Mouse (Mus musculus) MEL (cell line): ENCODE measurements at regions not wholly inside any gene's neighbourhood (a gene's known extent, or its start where the extent isn't known, plus 50 kb on each side); places are given as distances from the start of the nearest gene placed in this dataset.

Source experiments
- DNase-seq: peaks from one replicate; pipeline ENCODE4 v3.0.0; 2011; ENCODE audit warnings: low read depth, low spot score
- H3K27ac ChIP-seq: 2 replicates; pipeline ENCODE4 v1.5.1; 2012; ENCODE audit warnings: low read depth, mild to moderate bottlenecking, control low read depth, low read length, moderate library complexity; ENCODE audit not compliant: control insufficient read depth
- H3K27me3 ChIP-seq, 2 experiments: fragments of 150-350 bp in 1 of 2; sonication (generic) in 1 of 2; 2 replicates each; pipeline ENCODE4 v1.6.1; 2012; ENCODE audit warnings: low read length in 2 of 2, mild to moderate bottlenecking in 2 of 2, improper control_type of control experiment in 1 of 2, moderate library complexity in 1 of 2; ENCODE audit not compliant: insufficient read depth in 2 of 2, control insufficient read depth in 1 of 2
- H3K36me3 ChIP-seq, 2 experiments: 2 replicates each; pipeline ENCODE4 v1.6.1; 2012 to 2014; ENCODE audit warnings: low read length in 2 of 2, improper control_type of control experiment in 1 of 2, inconsistent platforms in 1 of 2, mild to moderate bottlenecking in 1 of 2; ENCODE audit not compliant: insufficient read depth in 2 of 2, control insufficient read depth in 1 of 2
- H3K4me1 ChIP-seq, 2 experiments: fragments of 150-350 bp in 1 of 2; sonication (generic) in 1 of 2; 2 replicates each; pipeline ENCODE4 v1.6.1; 2012; ENCODE audit warnings: low read length in 2 of 2, improper control_type of control experiment in 1 of 2, mild to moderate bottlenecking in 1 of 2; ENCODE audit not compliant: insufficient read depth in 2 of 2, control insufficient read depth in 1 of 2
- H3K4me3 ChIP-seq, 2 experiments: fragments of 150-350 bp in 1 of 2; sonication (generic) in 1 of 2; 2 replicates each; pipeline ENCODE4 v1.5.1; 2012; ENCODE audit warnings: low read depth in 2 of 2, low read length in 2 of 2, mild to moderate bottlenecking in 2 of 2, moderate library complexity in 2 of 2, control low read depth in 1 of 2, improper control_type of control experiment in 1 of 2; ENCODE audit not compliant: control insufficient read depth in 1 of 2, insufficient read depth in 1 of 2
- H3K79me2 ChIP-seq: 2 replicates; pipeline ENCODE4 v1.6.1; 2012; ENCODE audit warnings: mild to moderate bottlenecking, low read length, moderate library complexity; ENCODE audit not compliant: control insufficient read depth, poor library complexity, insufficient read depth
- H3K9ac ChIP-seq: 2 replicates; pipeline ENCODE4 v1.6.1; 2012; ENCODE audit warnings: low read depth, mild to moderate bottlenecking, control low read depth, low read length, moderate library complexity; ENCODE audit not compliant: control insufficient read depth, poor library complexity, severe bottlenecking
- H3K9me3 ChIP-seq: fragments of 150-350 bp; sonication (generic); replicated peaks from 2 replicates; pipeline ENCODE4 v1.6.1; 2012; ENCODE audit warnings: mild to moderate bottlenecking, low read length, improper control_type of control experiment, moderate library complexity; ENCODE audit not compliant: insufficient read depth
- BHLHE40 ChIP-seq: IDR thresholded peaks from 2 replicates; pipeline ENCODE4 v1.6.1; 2012; ENCODE audit warnings: low read depth, mild to moderate bottlenecking, inconsistent platforms, low read length, improper control_type of control experiment, borderline replicate concordance
- CHD2 ChIP-seq: IDR thresholded peaks from 2 replicates; pipeline ENCODE4 v1.6.1; 2011; ENCODE audit warnings: low read length, improper control_type of control experiment
- CTCF ChIP-seq, 3 experiments: IDR thresholded peaks in 2 of 3; conservative IDR thresholded peaks in 1 of 3; 2 replicates each; pipeline ENCODE4 v1.5.1; 2011 to 2012; ENCODE audit warnings: low read length in 3 of 3, low read depth in 2 of 3, mild to moderate bottlenecking in 2 of 3, improper control_type of control experiment in 1 of 3, inconsistent platforms in 1 of 3, mixed read lengths in 1 of 3, moderate library complexity in 1 of 3; ENCODE audit not compliant: control insufficient read depth in 1 of 3, insufficient read depth in 1 of 3, poor library complexity in 1 of 3, severe bottlenecking in 1 of 3
- EP300 ChIP-seq, 2 experiments: IDR thresholded peaks; 2 replicates each; pipeline ENCODE4 v1.6.1; 2011; ENCODE audit warnings: improper control_type of control experiment in 2 of 2, low read length in 2 of 2, low read depth in 1 of 2, mild to moderate bottlenecking in 1 of 2
- ETS1 ChIP-seq: IDR thresholded peaks from 2 replicates; pipeline ENCODE4 v1.6.1; 2012; ENCODE audit warnings: low read depth, mild to moderate bottlenecking, inconsistent platforms, low read length, improper control_type of control experiment, moderate library complexity
- GATA1 ChIP-seq: IDR thresholded peaks from 2 replicates; pipeline ENCODE4 v1.6.1; 2011; ENCODE audit warnings: low read depth, low read length, improper control_type of control experiment
- MEF2A ChIP-seq: IDR thresholded peaks from 2 replicates; pipeline ENCODE4 v1.6.1; 2014; ENCODE audit warnings: low read depth, mild to moderate bottlenecking, inconsistent platforms, low read length, improper control_type of control experiment; ENCODE audit not compliant: poor library complexity, insufficient replicate concordance, severe bottlenecking; ENCODE audit errors: extremely low read depth
- MYB ChIP-seq: IDR thresholded peaks from 2 replicates; pipeline ENCODE4 v1.6.1; 2011; ENCODE audit warnings: mild to moderate bottlenecking, low read depth, low read length, improper control_type of control experiment
- POLR2A ChIP-seq, 2 experiments: IDR thresholded peaks; 2 replicates each; pipeline ENCODE4 v1.6.1; 2011 to 2012; ENCODE audit warnings: low read length in 2 of 2, mild to moderate bottlenecking in 2 of 2, control low read depth in 1 of 2, improper control_type of control experiment in 1 of 2, low read depth in 1 of 2, moderate library complexity in 1 of 2; ENCODE audit not compliant: control insufficient read depth in 1 of 2, insufficient read depth in 1 of 2, poor library complexity in 1 of 2
- RAD21 ChIP-seq: IDR thresholded peaks from 2 replicates; pipeline ENCODE4 v1.6.1; 2011; ENCODE audit warnings: mild to moderate bottlenecking, low read depth, low read length, improper control_type of control experiment
- RCOR1 ChIP-seq: IDR thresholded peaks from 2 replicates; pipeline ENCODE4 v1.6.1; 2012; ENCODE audit warnings: low read depth, mild to moderate bottlenecking, inconsistent platforms, low read length, improper control_type of control experiment
- SMC3 ChIP-seq: IDR thresholded peaks from 2 replicates; pipeline ENCODE4 v1.6.1; 2011; ENCODE audit warnings: low read depth, low read length, improper control_type of control experiment
- TBP ChIP-seq: IDR thresholded peaks from 2 replicates; pipeline ENCODE4 v1.8.0; 2011; ENCODE audit warnings: low read depth, low read length, improper control_type of control experiment
- TCF12 ChIP-seq: IDR thresholded peaks from 2 replicates; pipeline ENCODE4 v1.6.1; 2014; ENCODE audit warnings: low read depth, mild to moderate bottlenecking, inconsistent platforms, low read length, improper control_type of control experiment, moderate library complexity
- USF1 ChIP-seq: IDR thresholded peaks from 2 replicates; pipeline ENCODE4 v1.6.1; 2014; ENCODE audit warnings: low read depth, mild to moderate bottlenecking, inconsistent platforms, low read length, improper control_type of control experiment, moderate library complexity
- ZC3H11A ChIP-seq: IDR thresholded peaks from 2 replicates; pipeline ENCODE4 v1.6.1; 2012; ENCODE audit warnings: low read depth, mild to moderate bottlenecking, inconsistent platforms, low read length, improper control_type of control experiment
- ZKSCAN1 ChIP-seq: IDR thresholded peaks from 2 replicates; pipeline ENCODE4 v1.6.1; 2012; ENCODE audit warnings: low read depth, mild to moderate bottlenecking, inconsistent platforms, low read length, improper control_type of control experiment, moderate library complexity
- ZMIZ1 ChIP-seq: IDR thresholded peaks from 2 replicates; pipeline ENCODE4 v1.6.1; 2012; ENCODE audit warnings: low read depth, mild to moderate bottlenecking, inconsistent platforms, low read length, improper control_type of control experiment, moderate library complexity
- ZNF384 ChIP-seq: IDR thresholded peaks from 2 replicates; pipeline ENCODE4 v1.6.1; 2012; ENCODE audit warnings: low read depth, mild to moderate bottlenecking, inconsistent platforms, low read length, improper control_type of control experiment

DNA sequence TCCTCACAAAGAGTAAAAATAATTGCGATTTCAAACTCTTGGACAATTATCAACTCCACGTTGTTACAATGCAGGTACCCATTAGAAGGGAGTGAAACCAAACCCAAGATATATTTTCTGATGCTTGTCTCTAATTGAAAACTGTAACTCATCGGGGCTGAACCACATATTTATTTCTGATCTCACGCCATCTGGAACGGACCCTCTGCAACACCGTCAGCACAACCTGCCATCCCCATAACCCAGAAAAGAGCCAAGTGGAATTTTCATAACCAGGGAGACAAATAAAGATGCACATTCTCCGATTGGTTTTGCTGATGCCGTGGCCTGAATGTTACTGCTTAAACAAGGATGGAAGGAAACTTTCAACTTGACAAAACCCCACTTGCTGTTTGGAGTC lies 338.0 kb downstream of the Grb14 start:
- DNase-seq, result no peak
- no peaks in the 10 kb centered on the region for H3K36me3 ChIP-seq

DNA sequence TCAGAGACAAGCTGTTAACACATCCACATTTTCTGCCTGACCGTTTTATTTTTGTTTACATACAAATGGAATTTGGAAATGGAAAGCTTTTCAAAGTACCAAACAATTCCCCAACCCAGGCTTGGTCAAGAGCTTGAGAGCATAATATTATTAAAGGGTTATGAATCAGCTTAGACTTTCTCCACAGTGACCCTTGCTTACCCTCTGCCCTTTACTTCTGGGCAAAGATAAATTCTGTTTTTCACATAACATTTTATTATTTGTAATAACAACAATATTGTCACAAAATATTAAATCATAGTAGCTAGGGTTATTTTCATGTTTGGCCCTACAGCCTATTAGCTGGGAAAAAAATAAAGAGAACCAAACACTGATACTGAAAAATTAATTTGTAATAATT lies 375.2 kb downstream of the Grb14 start:
- Histone ChIP-seq H3K9ac (no peak overlapping the region), H3K9me3 (no peaks in the 10 kb centered on the region), H3K4me3 (no peak overlapping the region), H3K36me3 (no peaks in the 10 kb centered on the region), H3K4me1 (no peaks in the 10 kb centered on the region), H3K27ac (no peak overlapping the region), H3K27me3 (no peaks in the 10 kb centered on the region), H3K79me2 (no peaks in the 10 kb centered on the region)
- no peak for DNase-seq
- TF ChIP-seq GATA1 (no peak), MYB (no peak)

More for the DNA sequence above, 338.0 kb downstream of the Grb14 start:
- Histone ChIP-seq H3K79me2 (no peaks in the 10 kb centered on the region), H3K9ac (no peak overlapping the region), H3K9me3 (no peaks in the 10 kb centered on the region), H3K27ac (no peak overlapping the region), H3K27me3 (no peaks in the 10 kb centered on the region), H3K4me1 (no peaks in the 10 kb centered on the region), H3K4me3 (no peak overlapping the region)
- no peak for TF ChIP-seq RAD21
- TF ChIP-seq TBP, result no peak
- no peak for TF ChIP-seq EP300 (IDR thresholded peaks at IDR 0.05; ENCODE audit: low read depth in 1 of 2, low read length in 2 of 2)
- TF ChIP-seq CHD2, result no peak
- no peak for TF ChIP-seq MEF2A
- TF ChIP-seq BHLHE40, result no peak
- no peak for TF ChIP-seq ZMIZ1
- no peak for TF ChIP-seq SMC3
- no peak for TF ChIP-seq ETS1
- no peak for TF ChIP-seq POLR2A (IDR thresholded peaks at IDR 0.05; ENCODE audit: control insufficient read depth in 1 of 2, insufficient read depth in 1 of 2, low read depth in 1 of 2, low read length in 2 of 2, poor library complexity in 1 of 2)
- TF ChIP-seq ZNF384, result no peak
- no peak for TF ChIP-seq ZKSCAN1
- TF ChIP-seq MYB, result no peak
- TF ChIP-seq RCOR1, result no peak
- no peak for TF ChIP-seq ZC3H11A
- no peak for TF ChIP-seq USF1
- TF ChIP-seq TCF12, result no peak
- no peak for TF ChIP-seq CTCF (IDR thresholded peaks at IDR 0.05 in 2 of 3, conservative IDR thresholded peaks at IDR 0.05 in 1 of 3; ENCODE audit: control insufficient read depth in 1 of 3, insufficient read depth in 1 of 3, low read depth in 2 of 3, low read length in 3 of 3, poor library complexity in 1 of 3, severe bottlenecking in 1 of 3)
